Mouse (Mus musculus) MEL (cell line): ENCODE results near the gene Unc119b.

Experiments
- CTCF ChIP-seq, 3 experiments: IDR thresholded peaks in 2 of 3; conservative IDR thresholded peaks in 1 of 3; 2 replicates each; pipeline ENCODE4 v1.5.1; 2011 to 2012; ENCODE audit warnings: low read length in 3 of 3, low read depth in 2 of 3, mild to moderate bottlenecking in 2 of 3, improper control_type of control experiment in 1 of 3, inconsistent platforms in 1 of 3, mixed read lengths in 1 of 3, moderate library complexity in 1 of 3; ENCODE audit not compliant: control insufficient read depth in 1 of 3, insufficient read depth in 1 of 3, poor library complexity in 1 of 3, severe bottlenecking in 1 of 3
- ELF1 ChIP-seq: IDR thresholded peaks from 2 replicates; pipeline ENCODE4 v1.6.1; 2014; ENCODE audit warnings: low read depth, mild to moderate bottlenecking, inconsistent platforms, low read length, improper control_type of control experiment, moderate library complexity
- ETS1 ChIP-seq: IDR thresholded peaks from 2 replicates; pipeline ENCODE4 v1.6.1; 2012; ENCODE audit warnings: low read depth, mild to moderate bottlenecking, inconsistent platforms, low read length, improper control_type of control experiment, moderate library complexity
- GATA1 ChIP-seq: IDR thresholded peaks from 2 replicates; pipeline ENCODE4 v1.6.1; 2011; ENCODE audit warnings: low read depth, low read length, improper control_type of control experiment
- MAX ChIP-seq: IDR thresholded peaks from 2 replicates; pipeline ENCODE4 v1.6.1; 2011; ENCODE audit warnings: low read length, improper control_type of control experiment
- MXI1 ChIP-seq: IDR thresholded peaks from 2 replicates; pipeline ENCODE4 v1.6.1; 2011; ENCODE audit warnings: mild to moderate bottlenecking, low read depth, low read length, improper control_type of control experiment
- POLR2A ChIP-seq, 2 experiments: IDR thresholded peaks; 2 replicates each; pipeline ENCODE4 v1.6.1; 2011 to 2012; ENCODE audit warnings: low read length in 2 of 2, mild to moderate bottlenecking in 2 of 2, control low read depth in 1 of 2, improper control_type of control experiment in 1 of 2, low read depth in 1 of 2, moderate library complexity in 1 of 2; ENCODE audit not compliant: control insufficient read depth in 1 of 2, insufficient read depth in 1 of 2, poor library complexity in 1 of 2
- POLR2AphosphoS2 ChIP-seq: IDR thresholded peaks from 2 replicates; pipeline ENCODE4 v1.6.1; 2011; ENCODE audit warnings: low read length, improper control_type of control experiment
- POLR2AphosphoS5 ChIP-seq: IDR thresholded peaks from 2 replicates; pipeline ENCODE4 v1.6.1; 2012; ENCODE audit warnings: low read depth, borderline replicate concordance, mild to moderate bottlenecking, inconsistent platforms, low read length, moderate library complexity, mixed read lengths
- SIN3A ChIP-seq: IDR thresholded peaks from 2 replicates; pipeline ENCODE4 v1.6.1; 2012; ENCODE audit warnings: low read length, improper control_type of control experiment, inconsistent platforms

- TF ChIP-seq POLR2AphosphoS2 (no peak), CTCF (IDR thresholded peaks at IDR 0.05 in 2 of 3, conservative IDR thresholded peaks at IDR 0.05 in 1 of 3; ENCODE audit: control insufficient read depth in 1 of 3, insufficient read depth in 1 of 3, low read depth in 2 of 3, low read length in 3 of 3, poor library complexity in 1 of 3, severe bottlenecking in 1 of 3) (no peak), POLR2A (IDR thresholded peaks at IDR 0.05; ENCODE audit: control insufficient read depth in 1 of 2, insufficient read depth in 1 of 2, low read depth in 1 of 2, low read length in 2 of 2, poor library complexity in 1 of 2) (no peak), POLR2AphosphoS5 (no peak), GATA1 (no peak), MAX (no peak), ETS1 (no peak), ELF1 (no peak), MXI1 (no peak), SIN3A (no peak)
These were observed 34.8 kb downstream of the Unc119b start for GRCm38 (mm10) chr5:115099991-115100390.
